Comparison of ENCODE assay signal across 25 mouse cellular contexts in genomic region chr6:146243068-146243467, GRCm38 (mm10).
"Had no signal": no experiment of that assay in that cellular context is flagged by ENCODE, and none has a peak within 500 bp of the region (broad histone marks: within the 10 kb centered on the region; RNA-seq: fewer than 3 reads in every experiment).

No protein-coding gene starts in this region.

- DNase-seq: gastrocnemius, adult 2 months; gastrocnemius, postnatal 10 days; gastrocnemius, postnatal 25 days; heart, adult 2 months; heart, postnatal 10 days; heart, postnatal 4 days; kidney, adult 18-20 months; kidney, adult 8-10 months; kidney, postnatal 10 days; kidney, postnatal 25 days; kidney, postnatal 4 days; liver had no signal

- ATAC-seq: hindbrain, embryonic 16.5 days; inflammation-experienced regulatory T-cells, adult 6 months; intestine, embryonic 15.5 days; intestine, postnatal 0 days had no signal

- H3K36me3 ChIP-seq: hindbrain, embryonic 10.5 days; hindbrain, embryonic 12.5 days; intestine, embryonic 15.5 days; limb, embryonic 10.5 days; limb, embryonic 12.5 days had no signal

- H3K9ac ChIP-seq: hindbrain, embryonic 12.5 days; hindbrain, embryonic 14.5 days; intestine, embryonic 15.5 days; limb, embryonic 12.5 days had no signal

- H3K4me3 ChIP-seq: gastrocnemius, adult 2 months; heart, adult 2 months; hindbrain, embryonic 10.5 days; hindbrain, embryonic 12.5 days; intestine, embryonic 15.5 days; layer of hippocampus, adult 2 months; left cerebral cortex, adult 2 months; limb, embryonic 10.5 days; limb, embryonic 12.5 days had no signal

- H3K4me1 ChIP-seq: hindbrain, embryonic 10.5 days; hindbrain, embryonic 12.5 days; intestine, embryonic 15.5 days; limb, embryonic 12.5 days had no signal

- H3K4me2 ChIP-seq: heart, embryonic 11.5 days; hindbrain, embryonic 12.5 days; hindbrain, embryonic 14.5 days; intestine, embryonic 15.5 days; limb, embryonic 12.5 days; liver, embryonic 11.5 days had no signal

- H3K27me3 ChIP-seq: hindbrain, embryonic 12.5 days; intestine, embryonic 15.5 days; limb, embryonic 12.5 days had no signal

- H3K27ac ChIP-seq: gastrocnemius, adult 2 months; heart, adult 2 months; hindbrain, embryonic 10.5 days; hindbrain, embryonic 12.5 days; hindbrain, embryonic 14.5 days; intestine, embryonic 15.5 days; layer of hippocampus, adult 2 months; left cerebral cortex, adult 2 months; limb, embryonic 10.5 days; limb, embryonic 12.5 days had no signal

- H3K9me3 ChIP-seq: hindbrain, embryonic 12.5 days; intestine, embryonic 15.5 days; limb, embryonic 10.5 days; limb, embryonic 12.5 days had no signal
